Mouse (Mus musculus): ENCODE data around the gene Siah1a. TPM values are rescaled to one million over a fixed set of nuclear protein-coding genes. Genes with fewer than 3 reads are reported as not detected.

Siah1a gene
- polyA plus RNA-seq, 1 experiment from 2014 or later, result 16.1 TPM

GRCm38 (mm10) chr8:86742605-86743345 is 3.0 kb downstream of the Siah1a start:
- no peak for DNase-seq
- H3K4me1 ChIP-seq (replicated peaks), result peaks cover 71% of the 10 kb centered on the region
- H3K9me3 ChIP-seq (replicated peaks), result no peaks in the 10 kb centered on the region
- ATAC-seq (ENCODE audit: low read depth), result no peak
- H3K4me3 ChIP-seq (replicated peaks), result peak overlapping the region; percentile 19; the same call in 1 of the 2 replicates
- H3K4me2 ChIP-seq, result peak overlapping the region; percentile 47
- no peaks in the 10 kb centered on the region; the same call in 1 of the 2 replicates for H3K36me3 ChIP-seq
- peak overlapping the region; percentile 40 for H3K9ac ChIP-seq
- H3K27me3 ChIP-seq, result no peaks in the 10 kb centered on the region
- WGBS (ENCODE audit: insufficient replicate concordance), result 53% methylated on average over 7 of the region's 7 CpGs
- peak overlapping the region; percentile 65 for H3K27ac ChIP-seq

GRCm38 (mm10) chr8:86741627-86742026 is 4.1 kb downstream of the Siah1a start:
- H3K27ac ChIP-seq, result no peak overlapping the region; the same call in 1 of the 2 replicates
- DNase-seq (no peak), ATAC-seq (ENCODE audit: low read depth) (no peak)
- H3K27me3 ChIP-seq, result no peaks in the 10 kb centered on the region
- no peak overlapping the region for H3K4me3 ChIP-seq (replicated peaks)
- no peaks in the 10 kb centered on the region; the same call in 1 of the 2 replicates for H3K36me3 ChIP-seq
- H3K9ac ChIP-seq, result no peak overlapping the region
- H3K4me2 ChIP-seq, result no peak overlapping the region
- peaks cover 74% of the 10 kb centered on the region for H3K4me1 ChIP-seq (replicated peaks)
- no peaks in the 10 kb centered on the region for H3K9me3 ChIP-seq (replicated peaks)

DNA sequence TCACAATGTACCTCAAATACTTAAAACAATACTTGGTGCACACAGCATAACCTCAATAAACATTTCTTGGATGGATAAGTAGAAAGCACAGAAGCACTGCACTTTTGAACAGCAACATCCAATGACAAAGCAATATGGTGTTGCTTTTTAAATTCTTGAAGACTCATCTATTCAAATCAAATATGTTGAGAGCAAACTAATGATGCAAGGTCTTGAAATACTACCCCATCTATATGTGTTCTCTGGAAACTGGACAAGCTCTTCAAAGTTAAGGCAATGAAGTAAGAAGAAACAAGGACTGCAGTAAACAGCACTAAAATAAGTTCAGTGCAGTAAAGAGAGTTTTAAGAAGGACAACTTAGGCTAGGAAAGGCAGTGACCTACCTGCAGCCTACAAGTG is 4.8 kb downstream of the Siah1a start:
- Histone ChIP-seq H3K27me3 (no peaks in the 10 kb centered on the region), H3K4me2 (no peak overlapping the region), H3K36me3 (no peaks in the 10 kb centered on the region; the same call in 1 of the 2 replicates), H3K4me1 (replicated peaks) (peaks cover 74% of the 10 kb centered on the region), H3K4me3 (replicated peaks) (no peak overlapping the region), H3K27ac (no peak overlapping the region), H3K9me3 (replicated peaks) (no peaks in the 10 kb centered on the region), H3K9ac (no peak overlapping the region)
- ATAC-seq (ENCODE audit: low read depth) (no peak), DNase-seq (no peak)

GRCm38 (mm10) chr8:86735446-86736111 is 10.2 kb downstream of the Siah1a start:
- ATAC-seq (ENCODE audit: low read depth), result peak; percentile 57
- peaks cover 60% of the 10 kb centered on the region for H3K4me1 ChIP-seq (replicated peaks)

DNA sequence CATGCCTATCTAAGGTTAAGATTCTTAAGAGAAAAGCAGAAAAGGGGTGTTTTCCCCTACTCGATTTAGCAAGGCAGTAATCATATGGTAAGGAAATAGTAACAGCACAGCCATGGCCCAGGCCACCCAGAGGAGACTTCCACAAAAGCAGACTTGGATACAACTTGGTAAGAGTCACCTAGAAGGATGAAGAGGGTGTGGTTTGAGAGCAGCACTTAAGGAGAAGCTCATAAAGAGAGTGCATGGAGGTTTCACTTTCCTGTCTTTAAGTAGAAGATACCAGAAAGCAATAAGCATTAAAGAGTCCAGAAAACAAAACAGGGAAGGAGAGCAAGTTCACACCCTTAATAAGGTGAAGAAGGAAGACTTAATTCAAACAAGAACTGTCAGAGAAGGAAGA is 10.8 kb downstream of the Siah1a start:
- no peaks in the 10 kb centered on the region for H3K9me3 ChIP-seq (replicated peaks)
- no peak for ATAC-seq (ENCODE audit: low read depth)
- H3K4me1 ChIP-seq (replicated peaks), result peaks cover 61% of the 10 kb centered on the region
- no peak overlapping the region for H3K4me3 ChIP-seq (replicated peaks)
- 51% methylated on average over 1 of the region's 1 CpGs for WGBS (ENCODE audit: insufficient replicate concordance)
- no peaks in the 10 kb centered on the region for H3K27me3 ChIP-seq
- H3K4me2 ChIP-seq, result no peak overlapping the region
- no peaks in the 10 kb centered on the region for H3K36me3 ChIP-seq
- 0 out of 2 replicates have a peak overlapping the region, but pooled peaks have one; percentile 5 for H3K27ac ChIP-seq
- DNase-seq, result no peak
- no peak overlapping the region for H3K9ac ChIP-seq

More at GRCm38 (mm10) chr8:86735446-86736111, 10.2 kb downstream of the Siah1a start:
- Histone ChIP-seq H3K36me3 (no peaks in the 10 kb centered on the region), H3K4me2 (no peak overlapping the region), H3K4me3 (replicated peaks) (no peak overlapping the region), H3K27me3 (no peaks in the 10 kb centered on the region), H3K27ac (0 out of 2 replicates have a peak overlapping the region, but pooled peaks have one; percentile 5), H3K9ac (no peak overlapping the region), H3K9me3 (replicated peaks) (no peaks in the 10 kb centered on the region)
- DNase-seq, result no peak
- WGBS (ENCODE audit: insufficient replicate concordance), result 10% methylated on average over 3 of the region's 3 CpGs

DNA sequence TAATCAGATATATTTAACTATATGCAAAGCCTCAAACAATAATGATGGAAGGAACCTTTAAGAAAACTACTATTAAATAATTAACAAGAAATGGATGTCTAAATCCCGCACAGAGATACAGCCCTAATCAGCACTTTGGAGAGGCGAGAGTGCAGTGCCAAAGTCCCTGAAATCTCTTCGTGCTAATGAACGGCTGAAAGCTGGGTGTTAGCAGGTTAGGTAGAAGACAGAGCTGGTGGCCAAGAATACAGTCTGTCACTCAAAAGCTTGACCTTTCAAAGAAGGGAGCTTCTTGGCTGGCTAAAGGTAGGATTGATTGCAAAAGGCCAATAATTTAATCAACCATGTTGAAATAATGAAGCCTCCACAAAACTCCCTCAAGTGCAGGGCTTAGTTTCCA is 11.6 kb downstream of the Siah1a start:
- Histone ChIP-seq H3K4me3 (replicated peaks) (no peak overlapping the region), H3K4me1 (replicated peaks) (peaks cover 58% of the 10 kb centered on the region), H3K9ac (no peak overlapping the region), H3K36me3 (no peaks in the 10 kb centered on the region), H3K27me3 (no peaks in the 10 kb centered on the region), H3K9me3 (replicated peaks) (no peaks in the 10 kb centered on the region), H3K4me2 (no peak overlapping the region), H3K27ac (no peak overlapping the region)
- no peak for ATAC-seq (ENCODE audit: low read depth)
- WGBS (ENCODE audit: insufficient replicate concordance), result 78% methylated on average over 4 of the region's 4 CpGs
- DNase-seq, result no peak

DNA sequence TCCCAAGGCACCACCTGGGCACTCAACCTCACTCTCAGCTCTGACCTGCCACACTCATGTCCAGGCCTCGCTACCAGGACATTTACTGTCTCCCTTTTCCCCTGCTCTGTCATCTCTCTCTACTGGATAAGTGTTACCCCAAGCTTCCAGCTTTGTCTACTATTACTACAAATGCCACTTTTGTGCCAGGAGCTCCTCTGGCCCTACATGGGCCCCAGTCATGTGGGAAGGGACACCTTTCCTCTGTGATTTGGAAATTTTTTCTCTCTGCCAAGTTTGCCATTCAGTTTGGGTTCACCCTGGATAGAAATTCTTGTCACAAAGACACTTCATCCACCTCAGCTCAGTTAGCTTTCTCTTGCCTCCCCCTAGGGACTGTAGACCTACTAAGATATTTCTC is 14.9 kb downstream of the Siah1a start:
- 87% methylated on average over 1 of the region's 1 CpGs for WGBS (ENCODE audit: insufficient replicate concordance)
- H3K4me1 ChIP-seq (replicated peaks), result peaks cover 53% of the 10 kb centered on the region

GRCm38 (mm10) chr8:86730303-86730702 is 15.4 kb downstream of the Siah1a start:
- H3K27me3 ChIP-seq, result no peaks in the 10 kb centered on the region
- H3K9me3 ChIP-seq (replicated peaks), result no peaks in the 10 kb centered on the region
- ATAC-seq (ENCODE audit: low read depth), result no peak
- no peak overlapping the region for H3K4me3 ChIP-seq (replicated peaks)
- WGBS (ENCODE audit: insufficient replicate concordance), result 54% methylated on average over 3 of the region's 3 CpGs
- no peak overlapping the region for H3K9ac ChIP-seq
- H3K27ac ChIP-seq, result no peak overlapping the region
- H3K4me1 ChIP-seq (replicated peaks), result peaks cover 48% of the 10 kb centered on the region
- no peak for DNase-seq
- H3K36me3 ChIP-seq, result peaks cover 10% of the 10 kb centered on the region
- no peak overlapping the region for H3K4me2 ChIP-seq

More for the DNA sequence above, 14.9 kb downstream of the Siah1a start:
- no peak overlapping the region for H3K4me3 ChIP-seq (replicated peaks)
- H3K9ac ChIP-seq, result no peak overlapping the region
- H3K9me3 ChIP-seq (replicated peaks), result no peaks in the 10 kb centered on the region
- H3K27ac ChIP-seq, result no peak overlapping the region
- H3K27me3 ChIP-seq, result no peaks in the 10 kb centered on the region
- ATAC-seq (ENCODE audit: low read depth) (no peak), DNase-seq (no peak)
- H3K4me2 ChIP-seq, result no peak overlapping the region
- H3K36me3 ChIP-seq, result peaks cover 8% of the 10 kb centered on the region

- Histone ChIP-seq H3K27me3 (no peaks in the 10 kb centered on the region), H3K4me3 (replicated peaks) (no peak overlapping the region), H3K4me1 (replicated peaks) (peaks cover 36% of the 10 kb centered on the region), H3K9ac (no peak overlapping the region), H3K4me2 (no peak overlapping the region), H3K27ac (no peak overlapping the region; the same call in 1 of the 2 replicates), H3K36me3 (peaks cover 16% of the 10 kb centered on the region), H3K9me3 (replicated peaks) (no peaks in the 10 kb centered on the region)
- ATAC-seq (ENCODE audit: low read depth) (0 out of 2 replicates have a peak, but pooled peaks have one; percentile 15), DNase-seq (no peak)
- WGBS (ENCODE audit: insufficient replicate concordance), result 74% methylated on average over 19 of the region's 19 CpGs
These were observed 17.3 kb downstream of the Siah1a start for GRCm38 (mm10) chr8:86728224-86728950.

DNA sequence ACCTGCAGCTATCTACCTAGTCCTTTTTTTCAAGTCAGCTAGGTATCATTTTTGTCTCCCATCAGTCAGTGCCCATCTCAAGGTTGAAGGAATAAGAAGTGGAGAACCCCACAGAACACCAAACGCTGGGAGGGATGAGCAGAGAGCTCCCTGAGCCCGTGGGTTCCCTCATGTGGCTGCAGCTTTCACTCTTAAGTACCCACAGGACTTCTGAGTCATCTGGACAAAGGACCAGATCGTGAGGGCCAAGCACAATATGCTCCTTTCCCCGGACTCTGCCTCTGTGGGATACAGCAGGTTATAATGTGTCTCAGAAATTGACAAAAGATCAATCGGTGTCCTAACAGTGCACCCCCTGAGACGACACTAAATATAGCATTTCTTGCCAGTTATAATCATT is 18.8 kb downstream of the Siah1a start:
- WGBS (ENCODE audit: insufficient replicate concordance), result 67% methylated on average over 6 of the region's 6 CpGs
- peaks cover 16% of the 10 kb centered on the region for H3K36me3 ChIP-seq
- no peak overlapping the region for H3K4me2 ChIP-seq
- DNase-seq (no peak), ATAC-seq (ENCODE audit: low read depth) (no peak)
- no peaks in the 10 kb centered on the region for H3K27me3 ChIP-seq
- no peak overlapping the region for H3K4me3 ChIP-seq (replicated peaks)
- no peaks in the 10 kb centered on the region for H3K9me3 ChIP-seq (replicated peaks)
- H3K4me1 ChIP-seq (replicated peaks), result peaks cover 36% of the 10 kb centered on the region
- H3K27ac ChIP-seq, result no peak overlapping the region
- no peak overlapping the region for H3K9ac ChIP-seq

DNA sequence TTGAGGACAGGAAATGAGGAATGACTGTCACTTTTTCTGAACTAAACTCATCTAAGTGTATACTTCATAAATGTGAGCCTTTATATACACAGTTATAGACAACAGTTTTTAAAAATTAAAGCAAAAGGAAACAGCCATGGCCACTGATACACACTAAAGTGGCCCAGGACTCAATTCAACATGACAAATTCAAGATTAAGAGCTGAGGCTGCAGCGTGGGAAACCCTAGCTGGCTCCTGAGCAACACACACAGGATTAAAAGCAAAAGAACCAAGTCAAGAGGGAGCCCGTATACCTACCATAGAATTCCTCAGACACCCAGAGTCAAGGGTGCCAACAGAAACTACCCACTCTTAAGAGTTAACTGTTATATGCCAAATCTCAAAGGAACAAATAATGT is 24.2 kb downstream of the Siah1a start:
- H3K4me1 ChIP-seq (replicated peaks), result 0 out of 2 replicates have a peak, but pooled peaks cover 7% of the 10 kb centered on the region
- H3K4me2 ChIP-seq, result no peak overlapping the region
- DNase-seq, result no peak
- WGBS (ENCODE audit: insufficient replicate concordance), result 79% methylated on average over 2 of the region's 2 CpGs
- H3K9me3 ChIP-seq (replicated peaks), result no peaks in the 10 kb centered on the region
- ATAC-seq (ENCODE audit: low read depth), result no peak
- H3K27me3 ChIP-seq, result no peaks in the 10 kb centered on the region
- H3K36me3 ChIP-seq, result peaks cover 28% of the 10 kb centered on the region
- no peak overlapping the region for H3K9ac ChIP-seq
- no peak overlapping the region for H3K4me3 ChIP-seq (replicated peaks)
- no peak overlapping the region for H3K27ac ChIP-seq
